8 mouse cellular contexts compared by ENCODE assay signal in the genomic region with DNA sequence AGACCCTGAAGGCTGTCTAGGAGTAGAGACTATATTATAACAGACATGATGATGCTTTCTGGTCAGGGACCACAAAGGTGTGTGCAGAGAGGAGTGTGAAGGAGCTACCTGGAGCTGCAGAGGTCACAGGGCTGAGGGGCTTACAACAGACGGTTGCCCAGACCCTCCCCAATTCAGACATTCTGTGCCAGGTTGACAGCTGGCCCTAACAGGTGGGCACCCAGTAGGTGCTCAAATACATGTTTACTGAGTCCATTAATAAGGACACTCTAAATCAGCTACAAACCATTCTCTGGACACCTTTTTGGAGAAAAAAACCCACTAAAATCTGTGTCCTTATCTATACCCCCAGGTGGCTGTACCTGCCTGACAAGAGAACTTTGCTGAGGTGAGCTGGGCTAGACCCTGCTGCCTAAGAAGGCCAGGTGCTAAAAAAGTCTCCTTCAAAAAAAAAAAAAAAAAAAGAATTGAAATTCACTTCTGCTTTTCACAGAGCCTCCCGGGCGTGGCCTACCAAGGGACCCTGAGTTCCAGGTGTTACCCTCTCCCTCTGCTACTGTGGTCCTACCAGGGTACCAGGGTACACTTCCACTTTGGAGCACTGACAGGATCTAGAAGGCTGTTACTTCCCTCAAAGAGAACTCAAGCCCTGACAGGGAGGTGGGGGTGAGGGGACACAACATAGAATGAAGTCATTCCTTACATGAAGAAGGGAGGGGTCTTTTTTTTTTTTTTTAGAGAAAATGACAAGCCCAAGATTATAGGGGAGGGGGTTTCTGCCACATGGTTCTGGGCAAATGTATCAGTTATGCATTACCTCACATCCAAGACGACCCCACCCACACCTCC. TPM values are rescaled to one million over a fixed set of nuclear protein-coding genes. Genes with fewer than 3 reads are reported as not detected.
A peak's percentile ranks its signal among the peaks of the same experiment; 100 is the strongest.
DNase-seq lines count a peak whose midpoint lies in the region; ATAC-seq and TF ChIP-seq lines count a peak whose summit lies in the region.

No protein-coding gene starts in this region.

- WGBS in kidney, postnatal 0 days = 73% methylated on average over 4 of the region's 4 CpGs
- WGBS in embryonic facial prominence, embryonic 10.5 days = 70% methylated on average over 4 of the region's 4 CpGs
- WGBS in intestine, embryonic 16.5 days = 69% methylated on average over 4 of the region's 4 CpGs
- WGBS in neural tube, embryonic 13.5 days = 71% methylated on average over 4 of the region's 4 CpGs

- peak overlapping the region; percentile 92 for H3K9ac ChIP-seq in kidney, postnatal 0 days (ENCODE audit: low read depth, low read length)
- peak overlapping the region; percentile 93 for H3K9ac ChIP-seq in intestine, embryonic 16.5 days (ENCODE audit: low read depth, low read length)
- H3K9ac ChIP-seq in neural tube, embryonic 13.5 days = peak overlapping the region; percentile 90

- no peak for DNase-seq in kidney, postnatal 0 days (ENCODE audit: low spot score)
- no peak for DNase-seq in kidney, adult 11 months
- DNase-seq in embryonic facial prominence, embryonic 10.5 days (ENCODE audit: low spot score) = no peak
- DNase-seq in adrenal gland, adult 2 months = no peak
- no peak for DNase-seq in ovary, postnatal 14 days (ENCODE audit: low spot score)
- DNase-seq in urinary bladder, adult 18-20 months (ENCODE audit: low spot score in 2 of 2) = no peak

- no peaks in the 10 kb centered on the region for H3K27me3 ChIP-seq in kidney, postnatal 0 days (ENCODE audit: insufficient read depth, low read length)
- H3K27me3 ChIP-seq in embryonic facial prominence, embryonic 10.5 days (replicated peaks; ENCODE audit: low read depth, poor library complexity, severe bottlenecking) = peaks cover 18% of the 10 kb centered on the region
- H3K27me3 ChIP-seq in intestine, embryonic 16.5 days (replicated peaks; ENCODE audit: control insufficient read depth, insufficient read depth, low read length) = no peaks in the 10 kb centered on the region
- peaks cover 10% of the 10 kb centered on the region; the same call in 1 of the 2 replicates for H3K27me3 ChIP-seq in neural tube, embryonic 13.5 days

- no peak for TF ChIP-seq CTCF in kidney, postnatal 0 days (IDR thresholded peaks at IDR 0.05; ENCODE audit: low read depth)

- H3K27ac ChIP-seq in kidney, postnatal 0 days = no peak overlapping the region
- peak overlapping the region; percentile 86; the same call in 1 of the 2 replicates for H3K27ac ChIP-seq in embryonic facial prominence, embryonic 10.5 days (replicated peaks)
- no peak overlapping the region for H3K27ac ChIP-seq in intestine, embryonic 16.5 days (ENCODE audit: low read length)
- H3K27ac ChIP-seq in neural tube, embryonic 13.5 days (replicated peaks) = no peak overlapping the region

- peaks cover 8% of the 10 kb centered on the region for H3K4me1 ChIP-seq in kidney, postnatal 0 days (replicated peaks; ENCODE audit: insufficient read depth, low read length)
- peaks cover 35% of the 10 kb centered on the region for H3K4me1 ChIP-seq in embryonic facial prominence, embryonic 10.5 days
- H3K4me1 ChIP-seq in intestine, embryonic 16.5 days (ENCODE audit: control insufficient read depth, insufficient read depth, low read length) = peaks cover 30% of the 10 kb centered on the region
- H3K4me1 ChIP-seq in neural tube, embryonic 13.5 days (replicated peaks) = peaks cover 52% of the 10 kb centered on the region

- H3K36me3 ChIP-seq in kidney, postnatal 0 days (ENCODE audit: insufficient read depth, low read length) = no peaks in the 10 kb centered on the region
- H3K36me3 ChIP-seq in embryonic facial prominence, embryonic 10.5 days (replicated peaks) = 0 out of 2 replicates have a peak, but pooled peaks cover 2% of the 10 kb centered on the region
- H3K36me3 ChIP-seq in intestine, embryonic 16.5 days (ENCODE audit: control insufficient read depth, insufficient read depth, low read length) = no peaks in the 10 kb centered on the region
- 0 out of 2 replicates have a peak, but pooled peaks cover 7% of the 10 kb centered on the region for H3K36me3 ChIP-seq in neural tube, embryonic 13.5 days

- peak overlapping the region; percentile 95 for H3K4me2 ChIP-seq in kidney, postnatal 0 days (ENCODE audit: low read length)
- H3K4me2 ChIP-seq in intestine, embryonic 16.5 days (ENCODE audit: low read depth, low read length) = peak overlapping the region; percentile 64
- peak overlapping the region; percentile 77 for H3K4me2 ChIP-seq in neural tube, embryonic 13.5 days

- no peaks in the 10 kb centered on the region for H3K9me3 ChIP-seq in kidney, postnatal 0 days (replicated peaks; ENCODE audit: low read length)
- H3K9me3 ChIP-seq in embryonic facial prominence, embryonic 10.5 days = no peaks in the 10 kb centered on the region
- H3K9me3 ChIP-seq in intestine, embryonic 16.5 days (ENCODE audit: control insufficient read depth, low read length) = no peaks in the 10 kb centered on the region
- H3K9me3 ChIP-seq in neural tube, embryonic 13.5 days = no peaks in the 10 kb centered on the region

- H3K4me3 ChIP-seq in kidney, postnatal 0 days (replicated peaks; ENCODE audit: low read depth, low read length) = peak overlapping the region; percentile 71
- peak overlapping the region; percentile 82 for H3K4me3 ChIP-seq in embryonic facial prominence, embryonic 10.5 days
- peak overlapping the region; percentile 80 for H3K4me3 ChIP-seq in intestine, embryonic 16.5 days (ENCODE audit: low read length)
- H3K4me3 ChIP-seq in neural tube, embryonic 13.5 days = peak overlapping the region; percentile 70

- ATAC-seq in kidney, postnatal 0 days (replicated peaks; ENCODE audit: low FRiP score, low read depth) = no peak
- ATAC-seq in intestine, embryonic 16.5 days = no peak
- no peak for ATAC-seq in neural tube, embryonic 13.5 days (ENCODE audit: low read depth)

RNA-seq across cellular contexts. Expression of gene 5031439G07Rik, which starts 2.0 kb away (rescaled TPM):
- 5.8 and 10.0 TPM in 2 replicates for polyA plus RNA-seq in kidney, postnatal 0 days (2015; fragmentation: Nextera tagmentation; extraction: Ambion mirVana)
- 8.3 and 9.3 TPM in 2 replicates for polyA plus RNA-seq in embryonic facial prominence, embryonic 10.5 days (2016; fragmentation: Nextera tagmentation; extraction: Ambion mirVana)
- 7.1 and 8.1 TPM in 2 replicates for polyA plus RNA-seq in intestine, embryonic 16.5 days (2015; fragmentation: Nextera tagmentation; extraction: Ambion mirVana)
- 17.4 and 18.8 TPM in 2 replicates for polyA plus RNA-seq in neural tube, embryonic 13.5 days (2015; fragmentation: Nextera tagmentation; extraction: Ambion mirVana)
- total RNA-seq in adrenal gland, adult 2 months (2021) = 10 to 100 TPM; 24.1 to 41.5 TPM
- 17.7 and 18.2 TPM in 2 replicates for polyA plus RNA-seq in adrenal gland, adult 2 months (2012; rRNA removed)

RNA-seq across cellular contexts. Expression of gene Upk3a, which starts 30.5 kb away (rescaled TPM):
- 73.7 and 104 TPM in 2 replicates for polyA plus RNA-seq in kidney, postnatal 0 days (2015; fragmentation: Nextera tagmentation; extraction: Ambion mirVana)
- polyA plus RNA-seq in embryonic facial prominence, embryonic 10.5 days (2016; fragmentation: Nextera tagmentation; extraction: Ambion mirVana) = not detected in 2 replicates
- polyA plus RNA-seq in intestine, embryonic 16.5 days (2015; fragmentation: Nextera tagmentation; extraction: Ambion mirVana) = 1.6 and 2.1 TPM in 2 replicates
- polyA plus RNA-seq in neural tube, embryonic 13.5 days (2015; fragmentation: Nextera tagmentation; extraction: Ambion mirVana) = 0.59 and 0.65 TPM in 2 replicates
- total RNA-seq in adrenal gland, adult 2 months (2021) = not detected
- not detected in 2 replicates for polyA plus RNA-seq in adrenal gland, adult 2 months (2012; rRNA removed)

RNA-seq across cellular contexts. Expression of gene Fam118a, which starts 42.4 kb away (rescaled TPM):
- 18.4 and 18.8 TPM in 2 replicates for polyA plus RNA-seq in kidney, postnatal 0 days (2015; fragmentation: Nextera tagmentation; extraction: Ambion mirVana)
- polyA plus RNA-seq in embryonic facial prominence, embryonic 10.5 days (2016; fragmentation: Nextera tagmentation; extraction: Ambion mirVana) = 27.0 and 29.8 TPM in 2 replicates
- polyA plus RNA-seq in intestine, embryonic 16.5 days (2015; fragmentation: Nextera tagmentation; extraction: Ambion mirVana) = 27.8 and 28.8 TPM in 2 replicates
- 25.6 and 28.2 TPM in 2 replicates for polyA plus RNA-seq in neural tube, embryonic 13.5 days (2015; fragmentation: Nextera tagmentation; extraction: Ambion mirVana)
- 10 to 100 TPM in 1 of 2 experiments, 1 to 10 TPM in 1; 6.0 to 12.4 TPM for total RNA-seq in adrenal gland, adult 2 months (2021)
- polyA plus RNA-seq in adrenal gland, adult 2 months (2012; rRNA removed) = 2.4 and 3.0 TPM in 2 replicates

Comparison
In these comparisons a context has a peak if more than half of its experiments do, and no peak if none do; other contexts are left out.
1. RNA of gene Upk3a, which starts 30.5 kb away (polyA plus RNA-seq): 73.7 to 104 TPM in kidney, postnatal 0 days; 1.6 to 2.1 TPM in intestine, embryonic 16.5 days, 0.59 to 0.65 TPM in neural tube, embryonic 13.5 days, not detected in embryonic facial prominence, embryonic 10.5 days and not detected in adrenal gland, adult 2 months; every median in the first group is over 10 times any median in the second.
2. Peak in every context shown above with its lines, with median percentiles within 50 percentile points of each other: H3K4me2 ChIP-seq, H3K4me3 ChIP-seq and H3K9ac ChIP-seq.